Comparison of ENCODE assay signal across 12 mouse cellular contexts in genomic region chr9:66863456-66863855, GRCm38 (mm10). TPM values are rescaled to one million over a fixed set of nuclear protein-coding genes. Genes with fewer than 3 reads are reported as not detected.
A peak's percentile ranks its signal among the peaks of the same experiment; 100 is the strongest.
DNase-seq lines count a peak whose midpoint lies in the region; ATAC-seq lines count a peak whose summit lies in the region.
"Had no signal": no experiment of that assay in that cellular context is flagged by ENCODE, and none has a peak within 500 bp of the region (broad histone marks: within the 10 kb centered on the region; RNA-seq: fewer than 3 reads in every experiment).

No protein-coding gene starts in this region.

- H3K27me3 ChIP-seq in heart, embryonic 13.5 days (replicated peaks) = no peaks in the 10 kb centered on the region
- H3K27me3 ChIP-seq in embryonic facial prominence, embryonic 15.5 days = no peaks in the 10 kb centered on the region
- no peaks in the 10 kb centered on the region for H3K27me3 ChIP-seq in liver, embryonic 11.5 days (replicated peaks; ENCODE audit: control insufficient read depth, insufficient read depth, low read length)
- H3K27me3 ChIP-seq: CH12.LX had no signal

- WGBS in heart, embryonic 13.5 days = 46% methylated on average over 3 of the region's 3 CpGs
- WGBS in embryonic facial prominence, embryonic 15.5 days = 28% methylated on average over 3 of the region's 3 CpGs
- WGBS in liver, embryonic 11.5 days = 91% methylated on average over 3 of the region's 3 CpGs

- peak overlapping the region; percentile 70 for H3K27ac ChIP-seq in heart, embryonic 13.5 days (replicated peaks)
- H3K27ac ChIP-seq in embryonic facial prominence, embryonic 15.5 days (replicated peaks) = peak overlapping the region; percentile 77
- no peak overlapping the region for H3K27ac ChIP-seq in liver, embryonic 11.5 days (ENCODE audit: low read depth, low read length)
- H3K27ac ChIP-seq: liver, embryonic 14.5 days had no signal

- H3K9ac ChIP-seq in heart, embryonic 13.5 days = 0 out of 2 replicates have a peak overlapping the region, but pooled peaks have one; percentile 0
- H3K9ac ChIP-seq in embryonic facial prominence, embryonic 15.5 days = no peak overlapping the region
- no peak overlapping the region for H3K9ac ChIP-seq in liver, embryonic 11.5 days (ENCODE audit: low read depth, low read length)
- H3K9ac ChIP-seq: liver, embryonic 14.5 days had no signal

- intact Hi-C loops in heart, postnatal 10 days (cut with DNase I) = no loop called here

- no peak overlapping the region for H3K4me2 ChIP-seq in heart, embryonic 13.5 days
- no peak overlapping the region for H3K4me2 ChIP-seq in embryonic facial prominence, embryonic 15.5 days (replicated peaks)
- no peak overlapping the region for H3K4me2 ChIP-seq in liver, embryonic 11.5 days

- ATAC-seq in heart, embryonic 13.5 days (ENCODE audit: extremely low read depth, insufficient number of reproducible peaks, low FRiP score, low TSS enrichment) = no peak
- no peak for ATAC-seq in embryonic facial prominence, embryonic 15.5 days (ENCODE audit: insufficient number of reproducible peaks, low FRiP score, low TSS enrichment, low read depth)
- ATAC-seq in liver, embryonic 11.5 days (replicated peaks; ENCODE audit: low FRiP score) = no peak
- ATAC-seq: inflammation-experienced regulatory T-cells, adult 6 months had no signal

- H3K4me1 ChIP-seq in heart, embryonic 13.5 days = peaks cover 36% of the 10 kb centered on the region
- H3K4me1 ChIP-seq in embryonic facial prominence, embryonic 15.5 days = peaks cover 27% of the 10 kb centered on the region
- no peaks in the 10 kb centered on the region for H3K4me1 ChIP-seq in liver, embryonic 11.5 days (replicated peaks; ENCODE audit: control insufficient read depth, insufficient read depth, low read length)

- peaks cover 19% of the 10 kb centered on the region for H3K36me3 ChIP-seq in heart, embryonic 13.5 days
- peaks cover 12% of the 10 kb centered on the region; the same call in 1 of the 2 replicates for H3K36me3 ChIP-seq in embryonic facial prominence, embryonic 15.5 days
- H3K36me3 ChIP-seq in liver, embryonic 11.5 days (ENCODE audit: control insufficient read depth, insufficient read depth, low read length) = no peaks in the 10 kb centered on the region

- H3K4me3 ChIP-seq in heart, embryonic 13.5 days = no peak overlapping the region
- no peak overlapping the region for H3K4me3 ChIP-seq in embryonic facial prominence, embryonic 15.5 days (replicated peaks)
- no peak overlapping the region for H3K4me3 ChIP-seq in liver, embryonic 11.5 days (ENCODE audit: low read depth, low read length)

- no peak for DNase-seq in heart, adult 18-20 months
- peak; percentile 91 for DNase-seq in Muller cell, postnatal 12 days (ENCODE audit: inconsistent ontology term)
- peak; percentile 37 to 46 for DNase-seq in heart, postnatal 10 days
- no peak for DNase-seq in cerebellum, adult 9-10 months
- DNase-seq in kidney, postnatal 14 days = no peak
- DNase-seq in liver, embryonic 11.5 days (ENCODE audit: low spot score) = no peak
- DNase-seq: midbrain, embryonic 14.5 days had no signal

- H3K9me3 ChIP-seq in heart, embryonic 13.5 days = no peaks in the 10 kb centered on the region
- no peaks in the 10 kb centered on the region for H3K9me3 ChIP-seq in embryonic facial prominence, embryonic 15.5 days (replicated peaks)
- H3K9me3 ChIP-seq in liver, embryonic 11.5 days (ENCODE audit: control insufficient read depth, low read length) = no peaks in the 10 kb centered on the region

RNA-seq across cellular contexts. Expression of gene Aph1c, which starts 28.9 kb away (rescaled TPM):
- 1.7 and 1.8 TPM in 2 replicates for polyA plus RNA-seq in heart, embryonic 13.5 days (2015; fragmentation: Nextera tagmentation; extraction: Ambion mirVana)
- total RNA-seq in heart, adult 18-20 months (2021) = 1 to 10 TPM in 1 of 2 experiments, under 1 TPM in 1; 0.72 to 2.6 TPM
- polyA plus RNA-seq in embryonic facial prominence, embryonic 15.5 days (2015; fragmentation: Nextera tagmentation; extraction: Ambion mirVana) = 5.2 and 5.3 TPM in 2 replicates
- 1 to 10 TPM in 1 of 2 experiments, under 1 TPM in 1; 0.93 to 1.1 TPM for total RNA-seq in heart, postnatal 10 days (2021)
- polyA plus RNA-seq in liver, embryonic 11.5 days (2014; fragmentation: Nextera tagmentation; extraction: Ambion mirVana) = 1.6 and 2.0 TPM in 2 replicates

RNA-seq across cellular contexts. Expression of gene Rab8b, which starts 56.0 kb away (rescaled TPM):
- 15.1 and 17.1 TPM in 2 replicates for polyA plus RNA-seq in heart, embryonic 13.5 days (2015; fragmentation: Nextera tagmentation; extraction: Ambion mirVana)
- 10 to 100 TPM in 1 of 2 experiments, 1 to 10 TPM in 1; 8.8 to 10.4 TPM for total RNA-seq in heart, adult 18-20 months (2021)
- polyA plus RNA-seq in embryonic facial prominence, embryonic 15.5 days (2015; fragmentation: Nextera tagmentation; extraction: Ambion mirVana) = 23.8 and 24.9 TPM in 2 replicates
- total RNA-seq in heart, postnatal 10 days (2021) = 10 to 100 TPM; 15.9 to 19.0 TPM
- 43.1 and 44.3 TPM in 2 replicates for polyA plus RNA-seq in liver, embryonic 11.5 days (2014; fragmentation: Nextera tagmentation; extraction: Ambion mirVana)

Comparison
In these comparisons a context has a peak if more than half of its experiments do, and no peak if none do; other contexts are left out.
1. DNase-seq: peak in Muller cell, postnatal 12 days (single experiment) and heart, postnatal 10 days (2 of 2); none in heart, adult 18-20 months (0 of 2), cerebellum, adult 9-10 months (single experiment), kidney, postnatal 14 days (single experiment) and liver, embryonic 11.5 days (single experiment).